Mouse (Mus musculus) thymus, adult 2 months (tissue): Measurements from ENCODE around the gene Sun1.

Experiments
- CTCF ChIP-seq: fragments of 200-500 bp; IDR thresholded peaks from 2 replicates; pipeline ENCODE4 v1.5.1; 2012; ENCODE audit warnings: mild to moderate bottlenecking, control low read depth, low read length, moderate library complexity, borderline replicate concordance; ENCODE audit not compliant: control insufficient read depth, poor library complexity, insufficient read depth; ENCODE audit errors: extremely low read depth
- POLR2A ChIP-seq: fragments of 200-500 bp; IDR thresholded peaks from 2 replicates; pipeline ENCODE4 v1.6.1; 2012; ENCODE audit warnings: mild to moderate bottlenecking, low read length, control low read depth, moderate library complexity; ENCODE audit not compliant: control insufficient read depth, poor library complexity, insufficient read depth; ENCODE audit errors: extremely low read depth

DNA sequence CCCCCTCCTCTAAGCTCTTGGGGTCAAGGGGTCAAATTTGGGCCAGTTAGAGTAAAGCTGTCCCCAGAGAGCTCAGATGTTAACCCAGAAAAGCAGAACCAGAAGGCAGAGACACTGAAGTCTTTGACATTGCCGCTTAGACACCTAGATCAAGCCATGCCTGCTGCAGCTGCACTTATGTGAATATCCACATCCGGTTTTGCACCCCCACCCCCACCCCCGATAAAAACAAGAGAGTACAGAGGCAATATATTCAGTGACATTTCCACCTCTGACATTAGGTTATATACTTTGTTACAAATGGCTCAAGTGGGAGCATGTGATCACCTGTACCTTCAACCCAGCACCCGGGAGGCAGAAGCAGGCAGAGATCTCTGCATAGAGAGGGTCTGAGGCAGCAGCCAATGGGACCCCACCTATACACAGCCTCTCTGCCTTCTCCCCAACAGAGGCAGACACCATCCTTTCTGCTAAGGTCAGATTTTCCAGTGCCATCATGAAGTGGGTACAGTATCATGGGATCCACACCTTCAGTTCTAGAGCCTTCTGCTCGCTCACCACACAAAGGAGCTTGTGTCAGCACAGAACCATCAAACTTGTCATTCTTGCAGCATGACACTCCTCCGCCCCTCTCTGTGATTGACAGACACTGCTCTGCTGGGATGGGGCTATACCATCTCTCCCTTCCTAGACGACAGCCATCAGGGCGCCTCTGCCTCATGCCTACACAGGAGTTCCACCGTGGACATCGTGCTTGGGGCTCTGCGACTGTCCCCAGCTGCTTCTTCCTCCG is 90.2 kb downstream of the Sun1 start:
- TF ChIP-seq CTCF: no peak
- TF ChIP-seq POLR2A: no peak
